Mouse (Mus musculus): ENCODE results near the gene Mindy4. TPM values are rescaled to one million over a fixed set of nuclear protein-coding genes. Genes with fewer than 3 reads are reported as not detected.

The Mindy4 gene
- total RNA-seq, 2 experiments from 2014 or later = 3.9 to 5.3 TPM

DNA sequence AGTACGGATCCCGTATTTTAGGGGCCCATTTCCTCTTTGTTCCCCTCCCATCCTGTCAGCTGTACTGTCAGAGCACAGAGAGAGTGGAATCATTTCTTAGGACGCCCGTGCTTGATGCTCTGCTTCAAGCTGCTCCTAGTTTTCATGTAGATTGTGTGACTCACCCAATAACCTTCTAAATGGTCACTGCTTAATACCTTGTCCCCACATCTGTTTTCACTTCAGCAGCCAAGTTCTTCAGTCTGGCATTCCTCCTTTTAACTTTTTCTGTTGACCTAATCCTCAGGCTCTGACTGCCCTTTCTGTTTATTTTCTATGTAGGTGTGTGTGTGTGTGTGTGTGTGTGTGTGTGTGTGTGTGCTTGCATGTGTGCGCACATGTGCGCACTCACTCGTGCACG lies 4.6 kb downstream of the Mindy4 start:
- no peak for DNase-seq

GRCm38 (mm10) chr6:55210423-55211365 lies 7.5 kb downstream of the Mindy4 start:
- DNase-seq = no peak

DNA sequence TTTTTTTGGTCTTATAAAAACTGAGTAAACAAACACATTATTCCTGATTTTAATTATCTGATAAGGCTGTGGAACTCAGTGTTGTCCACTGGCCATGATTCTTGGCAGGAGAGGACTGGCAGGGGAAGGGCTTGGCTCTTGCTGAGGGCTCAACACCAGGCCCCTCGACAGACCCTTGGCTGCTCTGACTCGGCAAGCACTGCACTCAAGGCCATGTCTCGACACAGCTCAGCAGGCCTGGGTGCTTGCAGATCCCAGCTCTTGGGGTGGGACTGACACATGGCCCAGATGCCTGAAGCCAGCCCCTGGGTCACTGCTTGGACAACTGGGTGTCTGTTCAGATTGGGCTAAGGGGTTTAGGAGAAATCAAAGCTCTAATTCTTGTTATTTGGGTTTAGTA lies 11.4 kb downstream of the Mindy4 start:
- DNase-seq = peak in 1 of 2 experiments; percentile 40

GRCm38 (mm10) chr6:55218232-55218631 lies 15.0 kb downstream of the Mindy4 start:
- DNase-seq = no peak

DNA sequence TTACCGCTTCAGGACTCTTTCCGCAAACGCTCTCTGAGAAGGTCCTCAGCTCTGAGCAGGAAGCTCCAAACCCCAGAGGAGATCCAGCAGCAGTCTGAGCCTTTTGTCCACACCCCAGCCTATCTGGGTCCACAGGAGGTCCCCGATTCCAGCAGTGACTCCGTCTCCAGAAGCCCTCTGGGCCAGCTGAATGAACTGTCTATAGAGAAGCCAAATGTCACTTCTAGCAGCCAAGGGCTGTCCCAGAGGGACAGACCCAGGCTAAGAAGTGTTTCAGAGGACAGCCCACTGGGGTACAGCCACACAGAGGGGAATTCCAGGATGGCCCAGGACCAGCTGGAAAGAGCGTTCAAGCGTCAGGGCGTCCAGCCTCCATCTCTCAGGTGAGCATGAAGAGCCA lies 20.8 kb downstream of the Mindy4 start:
- DNase-seq = no peak

GRCm38 (mm10) chr6:55230048-55230447 lies 26.9 kb downstream of the Mindy4 start:
- DNase-seq = no peak

DNA sequence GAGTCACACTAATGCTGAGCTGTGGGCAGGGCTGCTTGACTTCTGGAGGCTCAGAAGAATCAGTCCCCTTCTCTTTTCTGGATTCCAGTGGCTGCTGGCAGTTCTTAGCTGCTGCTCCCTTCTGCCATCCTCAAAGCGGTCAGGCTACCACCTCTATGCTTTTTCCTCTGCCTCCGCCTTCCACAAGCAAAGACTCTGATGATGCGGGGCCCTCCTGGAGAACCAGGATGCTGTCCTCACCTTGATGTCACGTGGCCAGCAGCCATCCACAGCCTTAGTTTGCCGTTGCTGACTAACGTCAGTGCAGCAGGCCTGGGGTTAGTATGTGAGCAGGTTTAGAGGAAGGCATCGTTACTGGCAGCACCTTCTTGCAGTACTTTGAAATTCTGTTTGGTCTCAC lies 28.9 kb downstream of the Mindy4 start:
- no peak for DNase-seq

GRCm38 (mm10) chr6:55232524-55233264 lies 29.5 kb downstream of the Mindy4 start:
- peak in 1 of 2 experiments; percentile 44 for DNase-seq

DNA sequence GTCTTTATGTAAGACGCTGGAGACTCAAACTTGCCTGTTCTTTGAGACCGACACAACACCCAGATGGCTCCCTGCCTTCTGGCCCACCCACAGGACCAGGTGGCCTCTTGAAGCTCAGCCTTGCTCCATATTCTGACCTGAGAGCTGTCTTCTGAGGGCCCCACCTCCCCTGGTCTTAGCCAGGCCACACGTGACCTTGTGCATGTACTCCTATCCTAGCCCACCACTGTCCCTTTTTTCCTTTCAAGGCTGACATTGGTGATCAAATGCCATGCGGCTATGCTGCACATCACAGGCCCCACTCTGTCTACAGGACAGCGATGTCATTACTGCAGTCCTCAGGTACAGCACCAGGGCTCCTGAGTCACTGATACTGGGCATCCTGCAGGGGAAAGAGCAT lies 30.1 kb downstream of the Mindy4 start:
- no peak for DNase-seq

- no peak for DNase-seq
These were observed 31.5 kb downstream of the Mindy4 start for GRCm38 (mm10) chr6:55234636-55235035.

- no peak for DNase-seq
These were observed 32.5 kb downstream of the Mindy4 start for GRCm38 (mm10) chr6:55235733-55236132.

GRCm38 (mm10) chr6:55239931-55240330 lies 36.7 kb downstream of the Mindy4 start:
- no peak for DNase-seq

GRCm38 (mm10) chr6:55240591-55241260 lies 37.5 kb downstream of the Mindy4 start:
- DNase-seq = no peak

- no peak for DNase-seq
These were observed 38.3 kb downstream of the Mindy4 start for GRCm38 (mm10) chr6:55241479-55241878.

- DNase-seq = no peak
These were observed 42.5 kb downstream of the Mindy4 start for GRCm38 (mm10) chr6:55245680-55246079.

DNA sequence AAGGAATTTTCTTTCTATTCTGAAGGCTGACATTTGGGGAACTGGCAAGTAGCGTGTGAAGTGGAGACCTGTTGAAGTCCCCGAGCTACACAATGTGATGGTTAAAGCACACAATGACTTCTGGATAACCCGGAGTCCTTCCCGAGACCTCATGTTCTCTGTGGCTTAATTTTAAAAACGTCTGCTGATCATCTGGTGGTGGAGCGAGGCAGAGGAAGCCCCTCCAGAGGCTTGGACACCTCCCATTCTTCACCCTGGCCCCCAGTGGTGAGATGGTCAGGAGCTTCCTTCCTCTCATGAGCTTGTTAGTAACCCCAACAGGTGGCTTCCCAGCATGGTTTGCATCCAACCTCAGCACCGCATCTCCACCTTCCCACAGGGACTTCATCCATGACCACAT lies 43.3 kb downstream of the Mindy4 start:
- DNase-seq = no peak

DNA sequence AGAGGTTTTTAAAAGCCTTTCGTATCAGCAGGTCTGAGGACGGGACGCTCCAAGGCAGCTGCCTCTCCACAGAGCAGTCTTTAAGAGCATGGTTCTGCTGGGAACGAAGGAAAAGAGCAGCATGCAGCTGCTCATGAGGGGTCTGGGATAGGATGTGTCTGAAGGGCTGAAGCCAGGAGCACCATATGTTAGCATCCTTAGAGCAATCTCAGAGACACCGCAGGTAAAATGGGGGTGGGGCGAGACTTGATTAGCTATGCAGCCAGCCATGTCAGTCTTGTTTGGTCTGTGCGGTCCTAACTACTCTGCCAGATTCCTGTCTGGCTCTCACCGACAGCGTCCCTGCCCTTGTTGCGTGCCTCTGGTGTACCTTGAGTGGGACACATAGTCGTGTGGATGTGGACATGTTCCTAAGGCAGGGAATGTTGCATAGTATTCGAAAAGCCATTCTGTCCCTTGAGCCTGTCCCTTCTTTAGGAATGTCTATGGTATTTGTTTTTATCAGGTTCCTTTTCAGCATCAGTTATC lies 43.8 kb downstream of the Mindy4 start:
- no peak for DNase-seq

DNA sequence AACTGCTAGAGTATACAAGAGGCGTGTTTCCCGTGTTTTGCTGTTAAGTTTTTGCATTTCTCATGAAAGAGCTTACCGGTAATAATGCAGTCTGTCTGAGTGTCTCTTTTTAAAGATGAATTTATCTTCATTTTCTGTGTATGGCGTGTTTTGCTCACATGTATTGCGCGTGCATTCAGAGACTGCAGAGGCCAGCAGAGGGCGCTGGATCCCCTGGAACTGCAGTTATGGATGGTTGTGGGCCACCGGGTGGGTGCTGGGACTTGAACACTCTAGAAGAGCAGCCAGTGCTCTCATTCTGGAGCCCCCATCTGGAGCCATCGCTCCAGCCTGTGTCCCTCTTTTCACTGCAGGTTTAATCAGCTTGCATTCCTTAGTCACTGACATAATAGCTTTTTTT lies 46.1 kb downstream of the Mindy4 start:
- no peak for DNase-seq

DNA sequence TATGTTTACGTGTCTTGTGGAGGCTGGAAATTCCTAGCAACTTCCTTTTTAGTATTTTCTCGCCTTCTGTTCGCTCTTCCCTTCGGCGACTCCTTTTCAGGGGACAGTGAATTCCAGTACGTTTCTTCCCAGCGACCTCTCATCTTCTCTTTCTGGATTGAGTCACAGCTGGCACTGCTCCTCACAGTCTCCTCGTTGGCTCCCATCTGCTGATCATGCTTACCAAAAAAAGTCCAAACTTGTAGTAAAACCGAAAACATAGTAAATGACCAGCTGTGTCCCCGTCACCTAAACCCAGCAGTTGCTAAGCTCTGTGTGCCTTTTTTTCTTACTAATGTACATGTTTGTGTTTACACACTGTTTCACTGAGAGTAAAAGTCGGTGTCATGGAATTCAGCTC lies 47.6 kb downstream of the Mindy4 start:
- no peak for DNase-seq

DNA sequence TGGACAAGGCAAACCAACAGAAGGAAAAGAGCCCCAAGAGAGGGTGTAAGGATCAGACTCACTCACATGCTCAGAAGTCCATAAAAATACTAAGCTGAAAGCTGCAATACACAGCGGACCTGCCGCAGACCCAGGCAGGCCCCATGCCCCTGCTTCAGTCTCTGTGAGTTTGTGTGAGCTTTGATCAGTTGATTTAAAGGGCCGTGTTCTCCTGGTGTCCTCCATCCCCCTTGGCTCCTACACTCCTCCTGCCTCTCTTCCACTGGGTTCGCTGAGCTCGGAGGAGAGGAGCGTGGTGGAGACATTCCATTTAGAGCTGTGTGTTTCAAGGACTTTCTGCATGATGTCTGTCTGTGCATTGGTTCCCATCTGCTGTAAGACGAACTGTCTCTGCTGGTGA lies 48.4 kb downstream of the Mindy4 start:
- DNase-seq = no peak

DNA sequence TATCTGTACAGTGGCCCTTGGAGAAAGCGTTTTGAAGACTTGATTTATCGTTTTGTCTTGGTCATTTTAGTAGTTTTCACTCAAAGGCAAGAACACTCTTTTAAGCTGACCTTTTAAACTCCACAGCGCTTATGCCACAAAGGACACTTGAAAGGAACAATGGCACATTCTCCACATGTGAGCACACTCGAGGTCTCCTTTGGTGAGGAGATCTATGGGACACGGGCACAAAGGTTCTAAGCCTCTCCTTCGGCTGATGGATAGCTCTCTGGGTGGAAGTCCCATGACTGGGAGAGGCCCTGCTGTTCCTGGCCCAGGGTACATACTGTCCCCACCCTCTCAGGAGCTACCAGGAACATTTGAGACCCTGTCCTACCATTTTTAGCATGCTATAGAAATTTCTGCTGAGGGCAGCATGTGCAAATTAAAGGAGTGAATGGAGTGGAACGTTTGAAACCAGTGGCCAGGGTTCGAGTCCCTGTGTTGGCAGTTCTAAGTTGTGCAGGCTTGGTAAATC lies 49.6 kb downstream of the Mindy4 start:
- DNase-seq = no peak

DNA sequence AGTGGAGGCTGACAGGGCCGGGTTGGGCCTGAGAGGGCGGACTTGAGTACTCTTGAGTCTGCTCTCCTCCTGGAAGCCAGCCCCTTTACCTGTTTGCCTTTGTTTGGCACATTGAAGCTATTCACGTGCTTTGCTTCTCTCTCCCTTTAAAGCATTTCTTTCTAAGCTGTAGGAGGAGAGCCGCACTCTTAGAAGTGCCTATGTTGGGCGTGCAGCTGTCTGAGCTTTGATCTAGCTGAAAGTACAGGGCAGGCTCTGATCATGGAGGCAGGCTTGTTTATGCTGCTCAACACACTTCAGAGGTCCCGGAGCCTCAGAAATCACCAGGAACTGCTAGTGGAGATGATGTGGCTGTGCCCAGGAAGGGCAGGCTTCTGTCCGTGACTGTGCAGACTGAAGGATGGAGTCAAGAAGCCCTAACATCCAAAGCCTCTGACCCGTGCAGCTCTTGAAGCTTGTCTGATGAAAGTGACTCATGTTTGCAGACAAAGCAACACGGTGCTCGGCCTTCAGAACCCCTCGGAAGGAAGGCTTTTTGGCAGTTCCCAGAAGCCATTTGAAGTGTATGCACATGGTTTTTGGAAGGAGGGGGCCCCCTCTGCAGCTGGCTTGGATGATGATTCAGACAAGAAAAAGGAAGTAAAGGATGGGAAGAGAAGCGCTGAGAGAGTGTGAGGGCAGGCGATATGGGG lies 53.5 kb downstream of the Mindy4 start:
- peak in 1 of 2 experiments; percentile 14 for DNase-seq

All from adrenal gland, postnatal 36 days (tissue).